Mouse (Mus musculus) lung, postnatal 0 days (tissue): ENCODE measurements around the gene Olfr1174-ps. TPM values are rescaled to one million over a fixed set of nuclear protein-coding genes. Genes with fewer than 3 reads are reported as not detected.

Experiments
- ATAC-seq: fragments of 200-750 bp; cut with Nextera tagmentation; 2 replicates; pipeline ENCODE4 v1.8.0; 2017; ENCODE audit warnings: moderate library complexity
- DNase-seq: peaks from one replicate; pipeline ENCODE4 v3.0.0-alpha.2; 2016; ENCODE audit warnings: low spot score
- H3K27ac ChIP-seq: fragments of 300-500 bp; sonication (generic); 2 replicates; pipeline ENCODE4 v1.5.1; 2014; ENCODE audit warnings: antibody characterized with exemption, mild to moderate bottlenecking, low read length, mixed read lengths
- H3K27me3 ChIP-seq: fragments of 300-500 bp; sonication (generic); replicated peaks from 2 replicates; pipeline ENCODE4 v1.6.1; 2014; ENCODE audit warnings: low read length, mixed read lengths; ENCODE audit not compliant: insufficient read depth
- H3K36me3 ChIP-seq: fragments of 300-500 bp; sonication (generic); 2 replicates; pipeline ENCODE4 v1.6.1; 2014; ENCODE audit warnings: low read length, mixed read lengths; ENCODE audit not compliant: insufficient read depth
- H3K4me1 ChIP-seq: fragments of 300-500 bp; sonication (generic); 2 replicates; pipeline ENCODE4 v1.6.1; 2014; ENCODE audit warnings: antibody characterized with exemption, low read depth, low read length, mixed read lengths; ENCODE audit not compliant: insufficient read depth
- H3K4me2 ChIP-seq: fragments of 300-500 bp; sonication (generic); replicated peaks from 2 replicates; pipeline ENCODE4 v1.6.1; 2014; ENCODE audit warnings: low read depth, mild to moderate bottlenecking, low read length, moderate library complexity, mixed read lengths
- H3K4me3 ChIP-seq: fragments of 300-500 bp; sonication (generic); 2 replicates; pipeline ENCODE4 v1.5.1; 2014; ENCODE audit warnings: low read depth, low read length
- H3K9ac ChIP-seq: fragments of 300-500 bp; sonication (generic); replicated peaks from 2 replicates; pipeline ENCODE4 v1.6.1; 2014; ENCODE audit warnings: low read depth, mild to moderate bottlenecking
- H3K9me3 ChIP-seq: fragments of 300-500 bp; sonication (generic); 2 replicates; pipeline ENCODE4 v1.6.1; 2016; ENCODE audit warnings: low read length, mixed read lengths
- CTCF ChIP-seq: IDR thresholded peaks from 2 replicates; pipeline ENCODE4 v1.5.1; 2016; ENCODE audit warnings: antibody characterized with exemption, mild to moderate bottlenecking
- EP300 ChIP-seq: IDR thresholded peaks from 2 replicates; pipeline ENCODE4 v1.6.1; 2016; ENCODE audit warnings: antibody characterized with exemption, mild to moderate bottlenecking, control low read depth
- WGBS: fragments of 180-500 bp; shearing (Covaris S2); extraction: QIAGEN DNeasy Blood & Tissue Kit; methylation state at CpG from one replicate; pipeline ENCODE4 v1.1.7; 2014; 5-methylcytosine and 5-hydroxymethylcytosine counted together
- polyA plus RNA-seq: library from polyadenylated mRNA; unstranded; fragments of >200 nt; fragmentation: Nextera tagmentation; extraction: Ambion mirVana; gene quantifications from 2 replicates; pipeline ENCODE4 v1.2.1, GENCODE M21; 2015

Gene Olfr1174-ps
- not detected in 2 replicates for polyA plus RNA-seq

GRCm38 (mm10) chr2:88315035-88315434 is at the start of gene Olfr1174-ps:
TSS of gene Olfr1174-ps (minus strand) at chr2:88315135.
- ATAC-seq (no peak), DNase-seq (no peak)
- 90% methylated on average over 4 of the region's 4 CpGs for WGBS
- TF ChIP-seq CTCF (no peak), EP300 (no peak)
- no peak within 1 kb of the TSS for H3K27ac ChIP-seq
- H3K27me3 ChIP-seq: no peaks in the 10 kb centered on the region
- no peaks in the 10 kb centered on the region for H3K9me3 ChIP-seq
- H3K9ac ChIP-seq: no peak within 1 kb of the TSS
- H3K4me2 ChIP-seq: no peak within 1 kb of the TSS
- H3K4me1 ChIP-seq: no peaks in the 10 kb centered on the region
- no peaks in the 10 kb centered on the region for H3K36me3 ChIP-seq
- H3K4me3 ChIP-seq: no peak within 1 kb of the TSS

- H3K27me3 ChIP-seq: no peaks in the 10 kb centered on the region
- no peaks in the 10 kb centered on the region for H3K36me3 ChIP-seq
- WGBS: 1% methylated on average over 2 of the region's 2 CpGs
- no peak overlapping the region for H3K9ac ChIP-seq
- no peak overlapping the region for H3K4me2 ChIP-seq
- ATAC-seq (no peak), DNase-seq (peak; percentile 47)
- H3K27ac ChIP-seq: no peak overlapping the region
- no peaks in the 10 kb centered on the region for H3K9me3 ChIP-seq
- H3K4me1 ChIP-seq: no peaks in the 10 kb centered on the region
- H3K4me3 ChIP-seq: no peak overlapping the region
- TF ChIP-seq EP300: no peak
- TF ChIP-seq CTCF: peak; percentile 48
These were observed 41.4 kb upstream of the Olfr1174-ps start for GRCm38 (mm10) chr2:88356304-88356703.

DNA sequence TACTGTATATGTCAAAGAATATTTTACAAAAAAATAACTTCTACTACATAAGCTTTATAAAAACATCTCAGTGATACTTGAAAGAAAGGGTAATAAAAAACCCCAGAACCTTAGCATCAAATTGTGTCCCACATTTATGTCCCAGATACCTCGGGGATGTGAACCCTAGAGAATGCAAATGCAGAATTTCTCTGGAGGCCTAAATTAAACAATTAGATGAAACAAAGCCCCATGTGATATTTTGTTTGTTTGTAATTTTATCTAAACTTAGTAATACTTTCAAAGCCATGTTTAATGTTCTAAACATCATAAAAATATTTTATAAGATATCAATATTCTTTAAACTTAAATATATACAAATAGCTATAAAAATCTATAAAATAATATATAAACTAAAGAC is 31.5 kb upstream of the Olfr1174-ps start, which contains the start of gene Olfr1177-ps:
Gene Olfr1177-ps (minus strand): TSS at position 101 of the 400 bp plus-strand sequence.
- no peak within 1 kb of the TSS for H3K4me2 ChIP-seq
- no peak within 1 kb of the TSS for H3K4me3 ChIP-seq
- DNase-seq: no peak
- ATAC-seq: no peak
- no peaks in the 10 kb centered on the region for H3K9me3 ChIP-seq
- H3K9ac ChIP-seq: no peak within 1 kb of the TSS
- H3K36me3 ChIP-seq: no peaks in the 10 kb centered on the region
- no peaks in the 10 kb centered on the region for H3K4me1 ChIP-seq
- TF ChIP-seq CTCF (no peak), EP300 (no peak)
- no peaks in the 10 kb centered on the region for H3K27me3 ChIP-seq
- H3K27ac ChIP-seq: no peak within 1 kb of the TSS
- WGBS: 74% methylated on average over 1 of the region's 1 CpGs

GRCm38 (mm10) chr2:88336421-88336820 is 21.5 kb upstream of the Olfr1174-ps start, which contains the start of gene Olfr1176:
TSS of gene Olfr1176 (plus strand) at chr2:88336721.
- H3K27me3 ChIP-seq: no peaks in the 10 kb centered on the region
- no peaks in the 10 kb centered on the region for H3K4me1 ChIP-seq
- H3K9me3 ChIP-seq: no peaks in the 10 kb centered on the region
- no peak within 1 kb of the TSS for H3K4me2 ChIP-seq
- H3K9ac ChIP-seq: no peak within 1 kb of the TSS
- no peaks in the 10 kb centered on the region for H3K36me3 ChIP-seq
- no peak for DNase-seq
- no peak within 1 kb of the TSS for H3K4me3 ChIP-seq
- TF ChIP-seq EP300 (no peak), CTCF (no peak)
- WGBS: 40% methylated on average over 1 of the region's 1 CpGs
- no peak within 1 kb of the TSS for H3K27ac ChIP-seq
- ATAC-seq: no peak

GRCm38 (mm10) chr2:88327115-88327514 is 12.2 kb upstream of the Olfr1174-ps start, which contains the start of gene Olfr1175-ps:
TSS of gene Olfr1175-ps (minus strand) at chr2:88327215.
- Histone ChIP-seq H3K27ac (no peak within 1 kb of the TSS), H3K4me2 (no peak within 1 kb of the TSS), H3K36me3 (no peaks in the 10 kb centered on the region), H3K4me3 (no peak within 1 kb of the TSS), H3K27me3 (no peaks in the 10 kb centered on the region), H3K9ac (no peak within 1 kb of the TSS), H3K4me1 (no peaks in the 10 kb centered on the region), H3K9me3 (no peaks in the 10 kb centered on the region)
- 86% methylated on average over 2 of the region's 2 CpGs for WGBS
- no peak for TF ChIP-seq EP300
- no peak for TF ChIP-seq CTCF
- DNase-seq (no peak), ATAC-seq (no peak)

DNA sequence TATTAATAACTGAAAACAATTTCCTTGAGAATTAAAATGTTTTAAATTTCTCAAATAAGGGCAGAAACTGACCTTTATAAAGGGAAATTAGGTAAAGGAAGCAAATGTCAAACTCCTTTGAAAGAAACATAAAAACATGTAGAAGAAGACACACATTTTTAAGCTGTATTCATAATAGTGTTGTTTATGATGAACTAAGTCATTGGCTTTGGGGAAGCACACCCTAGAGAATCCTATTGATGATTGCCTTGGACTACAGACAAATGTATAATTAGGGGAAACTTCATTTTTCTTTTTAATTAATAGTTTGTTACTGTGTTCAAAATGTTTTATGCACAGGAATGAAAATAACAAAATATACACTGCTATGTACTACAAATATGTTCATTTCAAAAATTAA is 35.2 kb downstream of the Olfr1174-ps start, which contains the start of gene Olfr1173:
Gene Olfr1173 (minus strand): TSS at position 101 of the 400 bp plus-strand sequence.
- H3K4me2 ChIP-seq: no peak within 1 kb of the TSS
- no peaks in the 10 kb centered on the region for H3K4me1 ChIP-seq
- no peak for ATAC-seq
- H3K4me3 ChIP-seq: no peak within 1 kb of the TSS
- no peaks in the 10 kb centered on the region for H3K36me3 ChIP-seq
- DNase-seq: peak; percentile 2
- TF ChIP-seq CTCF (no peak), EP300 (no peak)
- H3K9me3 ChIP-seq: no peaks in the 10 kb centered on the region
- H3K27me3 ChIP-seq: no peaks in the 10 kb centered on the region
- no peak within 1 kb of the TSS for H3K27ac ChIP-seq
- H3K9ac ChIP-seq: no peak within 1 kb of the TSS

Other genes starting within 250 kb of the Olfr1174-ps start
- not detected in 2 replicates for gene Olfr1163, start 243.3 kb downstream of the Olfr1174-ps start, polyA plus RNA-seq
- gene Olfr1164, start 221.2 kb downstream of the Olfr1174-ps start, polyA plus RNA-seq: not detected in 2 replicates
- not detected in 2 replicates for gene Olfr1166, start 186.9 kb downstream of the Olfr1174-ps start, polyA plus RNA-seq
- gene Olfr1167, start 159.9 kb downstream of the Olfr1174-ps start, polyA plus RNA-seq: not detected in 2 replicates
- not detected in 2 replicates for gene Olfr1168, start 133.3 kb downstream of the Olfr1174-ps start, polyA plus RNA-seq
- gene Olfr1170, start 86.8 kb downstream of the Olfr1174-ps start, polyA plus RNA-seq: not detected in 2 replicates
- not detected in 2 replicates for gene Olfr1173, start 35.3 kb downstream of the Olfr1174-ps start, polyA plus RNA-seq
- gene Olfr1175-ps, start 12.1 kb upstream of the Olfr1174-ps start, polyA plus RNA-seq: not detected in 2 replicates
- gene Olfr1176, start 21.6 kb upstream of the Olfr1174-ps start, polyA plus RNA-seq: not detected in 2 replicates
- not detected in 2 replicates for gene Olfr1177-ps, start 31.4 kb upstream of the Olfr1174-ps start, polyA plus RNA-seq
- not detected in 2 replicates for gene Olfr1178, start 71.9 kb upstream of the Olfr1174-ps start, polyA plus RNA-seq
- not detected in 2 replicates for gene Olfr1179, start 91.3 kb upstream of the Olfr1174-ps start, polyA plus RNA-seq
- gene Olfr1180, start 104.0 kb upstream of the Olfr1174-ps start, polyA plus RNA-seq: not detected in 2 replicates
- not detected in 2 replicates for gene Olfr1181, start 111.0 kb upstream of the Olfr1174-ps start, polyA plus RNA-seq
- gene Gm13757, start 134.0 kb upstream of the Olfr1174-ps start, polyA plus RNA-seq: not detected in 2 replicates
- gene Olfr1183, start 139.7 kb upstream of the Olfr1174-ps start, polyA plus RNA-seq: not detected in 2 replicates
- not detected in 2 replicates for gene Olfr1184, start 168.5 kb upstream of the Olfr1174-ps start, polyA plus RNA-seq
- not detected in 2 replicates for gene Olfr1185-ps1, start 178.2 kb upstream of the Olfr1174-ps start, polyA plus RNA-seq
- gene Olfr1186, start 203.4 kb upstream of the Olfr1174-ps start, polyA plus RNA-seq: not detected in 2 replicates
- not detected in 2 replicates for gene Olfr1188, start 241.8 kb upstream of the Olfr1174-ps start, polyA plus RNA-seq